Mouse (Mus musculus) CH12.LX (cell line): ENCODE data around the gene Ndufa4l2. TPM values are rescaled to one million over a fixed set of nuclear protein-coding genes. Genes with fewer than 3 reads are reported as not detected.

ENCODE experiments used
- DNase-seq: peaks from one replicate; pipeline ENCODE4 v3.0.0-alpha.2; 2013; ENCODE audit errors: extremely low read depth
- H3K27ac ChIP-seq: 2 replicates; pipeline ENCODE4 v1.5.1; 2012; ENCODE audit warnings: low read depth, mild to moderate bottlenecking, control low read depth, moderate library complexity; ENCODE audit not compliant: insufficient read depth
- H3K27me3 ChIP-seq: replicated peaks from 2 replicates; pipeline ENCODE3; 2012; ENCODE audit warnings: inconsistent platforms
- H3K36me3 ChIP-seq, 2 experiments: replicated peaks in 1 of 2; 2 replicates each; pipeline versions ENCODE3 to v1.6.1; 2012; ENCODE audit warnings: inconsistent platforms in 1 of 2, low read length in 1 of 2, mild to moderate bottlenecking in 1 of 2, mixed read lengths in 1 of 2, moderate library complexity in 1 of 2; ENCODE audit not compliant: control insufficient read depth in 1 of 2, insufficient read depth in 1 of 2
- H3K4me1 ChIP-seq, 2 experiments: 2 replicates each; pipeline ENCODE4 v1.6.1; 2012; ENCODE audit warnings: inconsistent platforms in 1 of 2, moderate library complexity in 1 of 2; ENCODE audit not compliant: insufficient read depth in 2 of 2, control insufficient read depth in 1 of 2
- H3K4me2 ChIP-seq: 2 replicates; pipeline ENCODE4 v1.6.1; 2012; ENCODE audit warnings: low read depth, mild to moderate bottlenecking, control low read depth; ENCODE audit not compliant: poor library complexity, insufficient read depth, severe bottlenecking
- H3K4me3 ChIP-seq, 3 experiments: fragments of 150-350 bp in 1 of 3; sonication (generic) in 1 of 3; replicated peaks in 1 of 3; 2 replicates each; pipeline versions ENCODE3 to v1.5.1; 2011 to 2012; ENCODE audit warnings: low read depth in 2 of 3, low read length in 2 of 3, mild to moderate bottlenecking in 2 of 3, moderate library complexity in 2 of 3, control low read depth in 1 of 3, improper control_type of control experiment in 1 of 3, inconsistent platforms in 1 of 3, mixed read lengths in 1 of 3; ENCODE audit not compliant: poor library complexity in 1 of 3
- H3K79me2 ChIP-seq: replicated peaks from 2 replicates; pipeline ENCODE4 v1.6.1; 2012; ENCODE audit warnings: mild to moderate bottlenecking, moderate library complexity; ENCODE audit not compliant: control insufficient read depth, poor library complexity, insufficient read depth, severe bottlenecking; ENCODE audit errors: extremely low read depth
- H3K9ac ChIP-seq: 2 replicates; pipeline ENCODE4 v1.6.1; 2012; ENCODE audit warnings: low read depth, mild to moderate bottlenecking, control low read depth, moderate library complexity; ENCODE audit not compliant: insufficient read depth
- H3K9me3 ChIP-seq: replicated peaks from 2 replicates; pipeline ENCODE3; 2012; ENCODE audit warnings: low read length, inconsistent platforms, mixed read lengths
- CHD2 ChIP-seq: IDR thresholded peaks from 2 replicates; pipeline ENCODE4 v1.6.1; 2011; ENCODE audit warnings: low read length, improper control_type of control experiment
- E2F4 ChIP-seq: IDR thresholded peaks from 2 replicates; pipeline ENCODE4 v1.6.1; 2011; ENCODE audit warnings: low read depth, low read length, improper control_type of control experiment; ENCODE audit not compliant: insufficient replicate concordance
- ETS1 ChIP-seq: conservative IDR thresholded peaks from 2 replicates; pipeline ENCODE4 v1.6.1; 2012; ENCODE audit warnings: low read depth, mild to moderate bottlenecking, inconsistent platforms, low read length, improper control_type of control experiment, moderate library complexity
- KAT2A ChIP-seq: IDR thresholded peaks from 2 replicates; pipeline ENCODE4 v1.6.1; 2012; ENCODE audit warnings: low read length, improper control_type of control experiment, inconsistent platforms; ENCODE audit not compliant: insufficient replicate concordance
- MYC ChIP-seq: IDR thresholded peaks from 2 replicates; pipeline ENCODE4 v1.6.1; 2011; ENCODE audit warnings: low read depth, mild to moderate bottlenecking, improper control_type of control experiment, low read length
- NELFE ChIP-seq: IDR thresholded peaks from 2 replicates; pipeline ENCODE4 v1.6.1; 2011; ENCODE audit warnings: low read depth, low read length, improper control_type of control experiment
- PAX5 ChIP-seq: IDR thresholded peaks from 2 replicates; pipeline ENCODE4 v1.6.1; 2012; ENCODE audit warnings: low read length, inconsistent platforms, mixed read lengths
- SIN3A ChIP-seq: IDR thresholded peaks from 2 replicates; pipeline ENCODE4 v1.6.1; 2012; ENCODE audit warnings: low read length, improper control_type of control experiment, inconsistent platforms
- USF1 ChIP-seq: IDR thresholded peaks from 2 replicates; pipeline ENCODE4 v1.6.1; 2014; ENCODE audit warnings: low read depth, mild to moderate bottlenecking, inconsistent platforms, low read length, improper control_type of control experiment
- ZNF384 ChIP-seq: IDR thresholded peaks from 2 replicates; pipeline ENCODE4 v1.6.1; 2012; ENCODE audit warnings: low read depth, low read length, improper control_type of control experiment, inconsistent platforms
- dilution Hi-C: fragments of 300-500 bp; cut with MboI; formaldehyde crosslinking; loops from 2 replicates; pipeline ENCODE4 v1.14.3; 2020; ENCODE audit warnings: low sequenced_read_pairs; ENCODE audit not compliant: extremely low pct_unique_long_range_greater_than_20kb, extremely low pct_ligation_motif_present
- in situ Hi-C: fragments of 300-500 bp; cut with MboI; formaldehyde crosslinking; loops from 3 replicates; pipeline ENCODE4 v1.14.3; 2019; ENCODE audit warnings: low sequenced_read_pairs, low pct_ligation_motif_present, low pct_unique_long_range_greater_than_20kb, mixed read lengths
- polyA plus RNA-seq: library from polyadenylated mRNA; unstranded; fragments of >175 nt; gene quantifications from 2 replicates; pipeline ENCODE4 v1.2.1, GENCODE M21; 2012; ENCODE audit warnings: low read depth; ENCODE audit not compliant: insufficient read length
- total RNA-seq, 2 experiments: library from RNA; depleted of rRNA; stranded (reverse); fragments of 300-350 nt in 1 of 2; fragments of >200 nt in 1 of 2; gene quantifications; 2 replicates each; pipeline ENCODE4 v1.2.3; 2012 to 2014

Gene Ndufa4l2
- total and polyA plus RNA-seq, 3 experiments: 0.47 TPM; not detected in 2

DNA sequence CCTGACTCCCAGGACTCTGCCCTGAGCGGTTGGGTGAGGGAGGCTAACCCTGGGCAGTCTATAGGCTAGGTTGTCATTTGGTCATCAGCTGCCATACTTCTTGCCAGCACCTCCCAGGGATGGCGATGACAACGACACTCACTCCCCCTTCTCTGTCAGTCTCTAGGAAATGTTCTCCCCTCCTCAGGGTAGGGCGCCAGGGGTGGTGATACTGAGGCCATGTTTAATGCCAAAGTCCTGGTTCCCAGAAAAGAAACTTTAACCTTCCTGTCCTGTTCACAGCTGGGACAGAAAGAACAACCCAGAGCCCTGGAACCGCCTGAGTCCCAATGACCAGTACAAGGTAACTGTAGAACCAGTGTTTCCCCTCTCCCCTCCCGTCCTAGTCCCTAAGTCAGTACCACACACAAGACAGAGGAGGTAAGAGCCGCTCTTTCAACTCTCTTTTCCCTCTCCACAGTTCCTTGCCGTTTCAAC lies 1.3 kb downstream of the Ndufa4l2 start:
- Histone ChIP-seq H3K27me3 (peaks cover 1% of the 10 kb centered on the region), H3K9ac (no peak overlapping the region)
- no peak for TF ChIP-seq SIN3A
- no peak for TF ChIP-seq MYC
- TF ChIP-seq E2F4: no peak
- no peak for TF ChIP-seq USF1
- TF ChIP-seq, all 38 proteins: peak for 0
- dilution Hi-C loops (no loop called here), in situ Hi-C loops (no loop called here)
- Histone ChIP-seq H3K4me3 (no peak overlapping the region), H3K27ac (no peak overlapping the region), H3K4me2 (no peak overlapping the region), H3K9me3 (no peaks in the 10 kb centered on the region), H3K36me3 (peaks cover 37 to 57% of the 10 kb centered on the region in 2 experiments), H3K4me1 (peaks cover 27 to 73% of the 10 kb centered on the region in 2 experiments), H3K79me2 (peaks cover 21% of the 10 kb centered on the region)
- no peak for DNase-seq

DNA sequence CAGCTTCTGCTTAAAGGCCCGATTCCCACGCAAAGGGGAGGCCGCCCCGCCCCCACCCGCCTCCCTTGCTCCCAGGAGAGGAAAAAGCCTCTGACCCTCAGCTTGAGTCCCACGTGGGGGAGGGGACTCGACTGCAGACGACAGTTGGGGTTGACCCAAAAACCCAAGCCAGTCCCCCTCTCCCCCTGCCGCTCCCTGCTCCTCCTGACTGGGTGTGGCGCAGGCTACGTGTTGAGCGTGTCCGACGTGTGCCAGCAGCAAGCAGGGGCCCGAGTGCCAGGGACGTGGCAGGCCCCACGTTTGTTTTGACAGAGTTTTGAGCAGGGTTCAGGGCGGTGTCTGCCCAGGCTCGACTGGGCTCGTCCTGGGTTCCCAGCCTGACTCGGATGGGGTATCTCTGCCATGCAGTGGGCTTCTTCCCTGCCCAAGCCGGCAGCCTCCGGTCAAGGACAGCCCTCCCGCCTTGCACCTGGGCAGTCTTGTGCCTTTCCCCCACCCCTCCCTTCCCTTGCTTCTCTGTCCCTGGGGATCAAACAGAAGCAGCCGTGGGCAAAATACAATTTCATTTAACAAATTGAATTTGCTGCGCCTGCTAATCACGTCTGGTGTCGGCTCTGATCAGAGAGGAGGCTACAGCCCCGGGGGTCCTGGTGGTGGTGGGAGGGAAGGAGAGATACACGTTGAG lies 2.0 kb downstream of the Ndufa4l2 start:
- in situ Hi-C loops (no loop called here), dilution Hi-C loops (no loop called here)
- H3K4me3 ChIP-seq: no peak overlapping the region
- peaks cover 28% of the 10 kb centered on the region for H3K79me2 ChIP-seq
- no peak for DNase-seq
- H3K4me2 ChIP-seq: no peak overlapping the region
- TF ChIP-seq NELFE (no peak), CHD2 (peak; percentile 13; the same call in 1 of the 2 replicates), ETS1 (no peak), USF1 (no peak), SIN3A (no peak)
- peaks cover 24 to 66% of the 10 kb centered on the region in 2 experiments for H3K4me1 ChIP-seq
- H3K9ac ChIP-seq: no peak overlapping the region
- no peaks in the 10 kb centered on the region for H3K9me3 ChIP-seq
- H3K36me3 ChIP-seq: peaks cover 37 to 57% of the 10 kb centered on the region in 2 experiments
- no peaks in the 10 kb centered on the region for H3K27me3 ChIP-seq
- H3K27ac ChIP-seq: no peak overlapping the region

DNA sequence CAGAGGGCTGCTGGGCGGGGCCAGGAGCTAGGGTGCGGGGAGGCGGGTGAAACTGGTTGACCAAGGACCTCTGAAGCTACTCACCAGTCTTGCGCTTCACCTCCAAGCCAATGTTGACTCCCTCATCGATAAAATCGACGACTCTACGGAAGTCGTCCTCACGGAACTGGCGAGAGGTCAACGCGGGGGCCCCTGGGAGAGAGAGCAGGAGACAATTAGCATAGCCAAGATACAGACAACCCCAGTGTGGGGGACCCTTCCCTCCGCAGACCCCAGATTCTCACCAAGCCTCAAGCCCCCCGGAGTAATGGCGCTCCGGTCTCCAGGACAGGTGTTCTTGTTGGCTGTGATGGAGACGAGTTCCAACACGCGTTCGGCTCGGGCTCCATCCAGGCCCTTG lies 3.2 kb downstream of the Ndufa4l2 start:
- no peak overlapping the region for H3K9ac ChIP-seq
- peaks cover 37 to 57% of the 10 kb centered on the region in 2 experiments for H3K36me3 ChIP-seq
- H3K4me3 ChIP-seq: no peak overlapping the region
- no peaks in the 10 kb centered on the region for H3K9me3 ChIP-seq
- peaks cover 2% of the 10 kb centered on the region for H3K27me3 ChIP-seq
- TF ChIP-seq PAX5: no peak
- TF ChIP-seq KAT2A: no peak
- TF ChIP-seq ZNF384: no peak
- H3K79me2 ChIP-seq: peaks cover 28% of the 10 kb centered on the region
- no peak for DNase-seq
- dilution Hi-C loops (no loop called here), in situ Hi-C loops (no loop called here)
- H3K27ac ChIP-seq: no peak overlapping the region
- no peak overlapping the region for H3K4me2 ChIP-seq
- peaks cover 24 to 70% of the 10 kb centered on the region in 2 experiments for H3K4me1 ChIP-seq
